Mouse (Mus musculus): ENCODE data around the gene Car4.

GRCm38 (mm10) chr11:84940140-84940539 lies 17.4 kb upstream of the Car4 start:
- TF ChIP-seq TCF12 (IDR thresholded peaks at IDR 0.05; ENCODE audit: insufficient read depth, poor library complexity, severe bottlenecking) (no peak), POLR2A (IDR thresholded peaks at IDR 0.05; ENCODE audit: insufficient read length, low read depth) (no peak), CEBPB (IDR thresholded peaks at IDR 0.05; ENCODE audit: insufficient read depth, poor library complexity, severe bottlenecking) (no peak), USF1 (IDR thresholded peaks at IDR 0.05; ENCODE audit: low read depth) (no peak), E2F4 (IDR thresholded peaks at IDR 0.05; ENCODE audit: insufficient read depth) (no peak), REST (IDR thresholded peaks at IDR 0.05; ENCODE audit: insufficient read depth, insufficient read length) (no peak), MYOG (IDR thresholded peaks at IDR 0.05; ENCODE audit: control insufficient read depth in 1 of 3, insufficient read depth in 1 of 3, insufficient read length in 2 of 3, low read depth in 2 of 3) (no peak), POLR2AphosphoS2 (IDR thresholded peaks at IDR 0.05; ENCODE audit: insufficient read length, low read depth) (no peak), MAX (IDR thresholded peaks at IDR 0.05; ENCODE audit: low read depth) (no peak), MYOD1 (IDR thresholded peaks at IDR 0.05; ENCODE audit: control insufficient read depth in 1 of 3, insufficient read length in 2 of 3, low read depth in 2 of 3) (no peak), TCF3 (IDR thresholded peaks at IDR 0.05; ENCODE audit: insufficient read length, low read depth) (no peak)

Data from myocyte (in vitro differentiated cells).